Comparison of ENCODE assay signal across 26 mouse cellular contexts in genomic region chr11:98488540-98489234, GRCm38 (mm10). TPM values are rescaled to one million over a fixed set of nuclear protein-coding genes. Genes with fewer than 3 reads are reported as not detected.
A peak's percentile ranks its signal among the peaks of the same experiment; 100 is the strongest.
DNase-seq lines count a peak whose midpoint lies in the region; ATAC-seq lines count a peak whose summit lies in the region.
"Had no signal": no experiment of that assay in that cellular context is flagged by ENCODE, and none has a peak within 500 bp of the region (broad histone marks: within the 10 kb centered on the region; RNA-seq: fewer than 3 reads in every experiment).

No protein-coding gene starts in this region.

- WGBS in heart, embryonic 12.5 days = 75% methylated on average over 20 of the region's 20 CpGs

- H3K4me1 ChIP-seq in heart, embryonic 12.5 days (replicated peaks) = no peaks in the 10 kb centered on the region; the same call in 1 of the 2 replicates
- H3K4me1 ChIP-seq: heart, embryonic 15.5 days; liver, embryonic 13.5 days; neural tube, embryonic 12.5 days; stomach, embryonic 15.5 days had no signal

- H3K9ac ChIP-seq in heart, embryonic 12.5 days = no peak overlapping the region
- H3K9ac ChIP-seq: embryonic facial prominence, embryonic 13.5 days; heart, embryonic 15.5 days; hindbrain, embryonic 14.5 days; limb, embryonic 13.5 days; liver, embryonic 13.5 days; lung, embryonic 14.5 days; neural tube, embryonic 12.5 days; stomach, embryonic 15.5 days had no signal

- no peak overlapping the region for H3K4me3 ChIP-seq in heart, embryonic 12.5 days
- H3K4me3 ChIP-seq: embryonic facial prominence, embryonic 13.5 days; heart, adult 2 months; heart, embryonic 15.5 days; limb, embryonic 13.5 days; liver, embryonic 13.5 days; midbrain, embryonic 10.5 days; neural tube, embryonic 12.5 days; stomach, embryonic 15.5 days had no signal

- H3K36me3 ChIP-seq in heart, embryonic 12.5 days = no peaks in the 10 kb centered on the region
- H3K36me3 ChIP-seq: embryonic facial prominence, embryonic 13.5 days; heart, embryonic 15.5 days; limb, embryonic 13.5 days; liver, embryonic 13.5 days; midbrain, embryonic 10.5 days; neural tube, embryonic 12.5 days; stomach, embryonic 15.5 days had no signal

- no peaks in the 10 kb centered on the region for H3K27me3 ChIP-seq in heart, embryonic 12.5 days (replicated peaks)
- H3K27me3 ChIP-seq: heart, embryonic 15.5 days; liver, embryonic 13.5 days; neural tube, embryonic 12.5 days; stomach, embryonic 15.5 days had no signal

- H3K4me2 ChIP-seq in heart, embryonic 12.5 days = no peak overlapping the region
- H3K4me2 ChIP-seq: embryonic facial prominence, embryonic 13.5 days; heart, embryonic 15.5 days; hindbrain, embryonic 14.5 days; limb, embryonic 13.5 days; liver, embryonic 13.5 days; lung, embryonic 14.5 days; neural tube, embryonic 12.5 days; stomach, embryonic 15.5 days had no signal

- peak; percentile 63 for DNase-seq in heart, adult 11 months
- peak; percentile 84 for DNase-seq in induced T-regulatory cell, adult 2 months (ENCODE audit: low read depth)
- peak; percentile 75 for DNase-seq in retina, embryonic 14.5 days (ENCODE audit: low spot score)
- DNase-seq in gastrocnemius, adult 18-20 months (ENCODE audit: low spot score) = no peak
- DNase-seq in thymus, postnatal 4 days = no peak
- DNase-seq: adrenal gland, postnatal 14 days; cerebellum, adult 18-20 months; cerebellum, postnatal 36 days; gastrocnemius, postnatal 14 days; heart, adult 2 months; kidney, adult 11 months; liver, embryonic 13.5 days; lung, embryonic 14.5 days; lung, postnatal 36 days; thymus, adult 18-20 months had no signal

- H3K27ac ChIP-seq in heart, embryonic 12.5 days (ENCODE audit: poor library complexity, severe bottlenecking) = no peak overlapping the region
- H3K27ac ChIP-seq: embryonic facial prominence, embryonic 13.5 days; heart, adult 2 months; heart, embryonic 15.5 days; hindbrain, embryonic 14.5 days; limb, embryonic 13.5 days; liver, embryonic 13.5 days; midbrain, embryonic 10.5 days; neural tube, embryonic 12.5 days; stomach, embryonic 15.5 days had no signal

- no peaks in the 10 kb centered on the region for H3K9me3 ChIP-seq in heart, embryonic 12.5 days (replicated peaks)
- H3K9me3 ChIP-seq: embryonic facial prominence, embryonic 13.5 days; heart, embryonic 15.5 days; limb, embryonic 13.5 days; liver, embryonic 13.5 days; midbrain, embryonic 10.5 days; neural tube, embryonic 12.5 days; stomach, embryonic 15.5 days had no signal

- no peak for ATAC-seq in heart, embryonic 12.5 days (ENCODE audit: insufficient number of reproducible peaks, low FRiP score)
- peak; percentile 27 for ATAC-seq in CD4-positive, CD25-positive, alpha-beta regulatory T cell, adult 4 months
- ATAC-seq: Patski had no signal

RNA-seq across cellular contexts. Expression of gene Grb7, which starts 42.5 kb away (rescaled TPM):
- polyA plus RNA-seq in heart, embryonic 12.5 days (2016; fragmentation: Nextera tagmentation; extraction: Ambion mirVana) = 1.2 and 2.1 TPM in 2 replicates
- polyA plus RNA-seq in CD4-positive, CD25-positive, alpha-beta regulatory T cell, adult 4 months (2017; shearing (Covaris generic)) = 1 to 10 TPM; 3.6 to 6.2 TPM
- total RNA-seq in gastrocnemius, adult 18-20 months (2021) = under 1 TPM in 1 of 2 experiments, not detected in 1; 0.12 TPM
- total RNA-seq: gastrocnemius, postnatal 14 days had no signal
- polyA plus RNA-seq: C2C12 had no signal

RNA-seq across cellular contexts. Expression of gene Mien1, which starts 49.9 kb away (rescaled TPM):
- 102 and 104 TPM in 2 replicates for polyA plus RNA-seq in heart, embryonic 12.5 days (2016; fragmentation: Nextera tagmentation; extraction: Ambion mirVana)
- 100 to 1,000 TPM; 150 to 155 TPM for polyA plus RNA-seq in CD4-positive, CD25-positive, alpha-beta regulatory T cell, adult 4 months (2017; shearing (Covaris generic))
- total RNA-seq in gastrocnemius, adult 18-20 months (2021) = 10 to 100 TPM; 36.0 to 37.8 TPM

RNA-seq across cellular contexts. Expression of gene Ikzf3, which starts 57.1 kb away (rescaled TPM):
- polyA plus RNA-seq in heart, embryonic 12.5 days (2016; fragmentation: Nextera tagmentation; extraction: Ambion mirVana) = 0.06 and 0.26 TPM in 2 replicates
- polyA plus RNA-seq in CD4-positive, CD25-positive, alpha-beta regulatory T cell, adult 4 months (2017; shearing (Covaris generic)) = 10 to 100 TPM; 77.0 to 98.7 TPM
- total RNA-seq in gastrocnemius, adult 18-20 months (2021) = under 1 TPM in 1 of 2 experiments, not detected in 1; 0.14 TPM
- polyA plus RNA-seq: C2C12, Patski had no signal

Comparison
In these comparisons a context has a peak if more than half of its experiments do, and no peak if none do; other contexts are left out.
1. DNase-seq: peak in heart, adult 11 months (single experiment), induced T-regulatory cell, adult 2 months (single experiment) and retina, embryonic 14.5 days (single experiment); none in gastrocnemius, adult 18-20 months (single experiment) and thymus, postnatal 4 days (single experiment).
2. RNA of gene Ikzf3, which starts 57.1 kb away (polyA plus RNA-seq): 77.0 to 98.7 TPM in CD4-positive, CD25-positive, alpha-beta regulatory T cell, adult 4 months; 0.06 to 0.26 TPM in heart, embryonic 12.5 days; every median in the first group is over 10 times any median in the second.